Mouse (Mus musculus): ENCODE results near the gene Lrat. TPM values are rescaled to one million over a fixed set of nuclear protein-coding genes. Genes with fewer than 3 reads are reported as not detected.

The Lrat gene
- polyA plus RNA-seq (2021): not detected

DNA sequence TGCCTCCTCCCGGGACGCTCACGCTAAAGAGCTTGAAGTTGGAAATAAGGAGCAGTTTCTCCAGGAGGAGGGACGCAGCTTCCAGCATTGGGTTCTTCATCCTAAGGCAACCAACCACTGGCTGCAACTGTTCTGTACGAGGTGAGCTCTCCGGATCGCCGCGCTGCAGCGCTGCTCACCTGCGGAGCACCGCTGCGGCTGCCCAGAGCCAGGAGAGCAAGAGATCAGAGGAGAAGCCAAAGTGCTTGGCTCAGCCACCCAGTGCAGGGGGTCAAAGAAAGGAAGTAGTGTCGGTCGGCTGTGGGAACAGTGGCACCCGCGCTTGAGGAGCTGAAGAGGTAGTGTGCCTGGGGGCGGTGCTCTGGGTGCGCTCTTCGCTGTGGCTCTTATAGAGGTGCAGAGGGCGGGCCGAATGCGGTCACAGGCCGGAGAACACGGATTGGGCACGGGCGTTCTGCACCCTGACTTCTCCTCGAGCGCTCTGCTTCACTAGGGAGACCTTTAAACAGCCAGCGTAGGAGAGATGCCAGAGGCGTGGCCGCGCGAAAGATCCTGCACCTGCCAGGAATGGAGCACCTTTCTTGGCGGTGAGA, at the start of gene Lrat:
Lrat (minus strand) TSS at position 361 of the 593 bp plus-strand sequence.
- ATAC-seq: no peak
- no peak for DNase-seq (ENCODE audit: low read depth, low spot score)
- ChIA-PET POLR2A (no interaction called here), CTCF (interaction anchor here (1.3 kb wide), 1 partner anchor 10 kb away, joined by 3 read pairs; no protein-coding TSS in a partner anchor)
- no peak for TF ChIP-seq CTCF (IDR thresholded peaks at IDR 0.05)
- peaks cover 53% of the 10 kb centered on the region for H3K27me3 ChIP-seq
- in situ Hi-C loops (cut with MboI; ENCODE audit: low pct_unique_long_range_greater_than_20kb): no loop called here

DNA sequence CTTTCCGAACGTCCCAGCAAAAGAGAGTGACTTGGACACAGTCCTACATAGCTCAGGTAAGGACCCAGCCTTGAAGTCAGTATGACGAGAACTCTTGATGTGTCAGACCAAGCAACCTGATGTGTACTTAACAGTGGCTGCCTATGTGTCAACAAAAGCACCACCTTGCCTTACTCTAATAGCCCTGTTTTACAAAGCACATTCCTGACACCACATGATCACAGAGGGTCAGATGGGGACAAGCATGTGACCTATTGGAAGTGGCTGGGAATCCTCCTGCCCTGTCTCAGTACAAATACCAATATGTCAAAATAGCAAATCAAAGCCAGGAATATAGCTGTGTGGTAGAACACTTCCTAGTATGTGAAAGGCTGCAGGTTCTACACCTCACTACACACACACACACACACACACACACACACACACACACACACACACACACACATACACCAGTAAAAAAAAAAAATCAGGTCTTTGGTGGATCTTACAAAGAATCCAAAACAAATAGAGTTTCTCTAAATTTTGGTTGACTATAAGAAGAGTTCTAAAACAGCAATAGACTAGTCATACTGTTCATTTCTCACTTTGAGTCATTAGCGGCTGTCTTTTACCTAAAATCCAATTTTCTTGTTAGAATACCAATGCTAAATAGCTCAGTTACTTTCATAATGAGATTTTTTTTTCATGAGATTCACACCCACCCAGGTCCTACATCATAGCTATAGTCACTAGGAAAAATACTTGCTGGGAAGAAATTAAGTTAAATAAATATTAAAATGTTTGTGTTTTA, 48.6 kb upstream of the Lrat start:
- TF ChIP-seq CTCF (IDR thresholded peaks at IDR 0.05): no peak
- H3K27me3 ChIP-seq: peaks cover 20% of the 10 kb centered on the region
- CTCF ChIA-PET: interaction anchor here (1.5 kb wide), 1 partner anchor 10 kb away, joined by 4 read pairs; no protein-coding TSS in a partner anchor
- no peak for ATAC-seq
- in situ Hi-C loops (cut with MboI; ENCODE audit: low pct_unique_long_range_greater_than_20kb): no loop called here
- POLR2A ChIA-PET: no interaction called here
- DNase-seq (ENCODE audit: low read depth, low spot score): no peak

DNA sequence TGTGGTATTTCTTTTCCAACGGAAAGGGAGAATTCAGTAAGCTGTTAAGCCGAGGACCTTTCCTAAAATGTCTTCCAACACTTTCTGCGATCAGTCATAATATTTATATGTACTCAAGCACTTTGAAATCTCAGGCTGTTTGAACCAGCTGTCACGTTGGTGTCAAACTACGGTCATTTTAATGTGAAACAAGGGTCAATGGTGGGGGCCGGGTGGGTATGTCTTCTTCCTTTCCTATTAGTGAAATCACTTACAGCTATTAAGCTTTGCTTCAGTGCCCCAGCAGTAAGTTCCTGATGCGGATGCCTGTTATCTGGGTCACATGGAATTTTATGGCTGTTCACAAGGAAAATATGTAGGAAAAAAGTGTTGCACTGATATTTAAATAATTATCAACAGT, 46.9 kb upstream of the Lrat start:
- ATAC-seq: no peak
- no peak for DNase-seq (ENCODE audit: low read depth, low spot score)
- in situ Hi-C loops (cut with MboI; ENCODE audit: low pct_unique_long_range_greater_than_20kb): no loop called here
- TF ChIP-seq CTCF (IDR thresholded peaks at IDR 0.05): no peak
- CTCF ChIA-PET: interaction anchor here (1.5 kb wide), 1 partner anchor 8 kb away, joined by 4 read pairs; no protein-coding TSS in a partner anchor
- POLR2A ChIA-PET: no interaction called here
- H3K27me3 ChIP-seq: peaks cover 19% of the 10 kb centered on the region

DNA sequence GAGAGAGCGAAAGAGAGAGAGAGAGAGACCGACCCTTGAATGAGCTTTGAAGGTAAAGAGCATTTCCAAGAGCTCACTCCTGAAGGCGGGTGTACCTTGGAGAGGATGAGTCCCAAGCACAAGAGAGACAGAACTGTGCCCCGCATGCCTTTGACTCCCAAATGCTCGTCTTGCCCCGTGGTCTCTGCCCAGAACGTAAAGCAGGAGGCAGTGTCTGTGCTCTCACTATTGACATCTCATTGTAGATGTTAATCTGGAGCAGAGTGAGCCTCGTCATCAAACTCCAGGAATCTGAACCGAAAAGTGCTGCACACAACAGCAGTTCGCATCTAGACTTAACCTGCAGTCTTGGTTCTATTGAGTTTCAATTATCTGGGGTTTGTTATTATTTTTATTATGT, 46.4 kb upstream of the Lrat start:
- CTCF ChIA-PET: no interaction called here
- in situ Hi-C loops (cut with MboI; ENCODE audit: low pct_unique_long_range_greater_than_20kb): no loop called here
- no peak for TF ChIP-seq CTCF (IDR thresholded peaks at IDR 0.05)
- POLR2A ChIA-PET: no interaction called here
- H3K27me3 ChIP-seq: peaks cover 19% of the 10 kb centered on the region
- no peak for DNase-seq (ENCODE audit: low read depth, low spot score)
- no peak for ATAC-seq

DNA sequence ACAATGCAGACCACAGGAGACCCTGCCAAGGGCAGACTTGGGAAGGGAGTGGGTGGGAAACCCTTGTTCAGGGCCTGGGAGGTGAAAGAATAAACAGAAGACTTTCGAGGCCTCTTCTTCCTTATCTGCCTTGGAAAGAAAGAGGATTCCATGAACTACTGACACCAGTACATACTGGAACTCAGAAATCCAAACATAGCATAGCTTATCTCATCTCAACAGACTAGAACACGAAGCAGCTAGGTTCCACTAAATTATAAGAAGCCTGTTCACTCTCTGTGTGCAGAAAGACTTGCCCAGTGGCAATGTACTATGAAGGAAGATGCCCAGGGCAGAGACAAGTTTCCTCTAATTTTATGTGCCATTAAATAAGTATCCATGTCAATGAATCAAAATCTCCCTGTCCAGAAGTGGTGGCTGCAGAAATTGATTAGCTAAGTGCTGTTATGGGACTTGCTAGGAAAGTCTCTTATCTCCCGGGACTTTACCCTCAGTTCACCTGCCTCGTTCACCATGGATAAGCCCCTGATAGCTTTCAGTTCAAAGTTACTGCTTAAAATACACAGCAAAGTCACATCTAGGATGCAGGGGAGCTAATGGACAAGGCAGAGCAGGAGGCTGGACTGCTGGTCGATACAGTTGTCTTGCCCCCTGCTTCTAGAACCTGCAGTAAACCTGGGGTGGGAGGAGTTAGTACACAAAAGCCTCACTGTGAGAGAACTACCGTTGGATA, 42.8 kb upstream of the Lrat start:
- DNase-seq (ENCODE audit: low read depth, low spot score): no peak
- CTCF ChIA-PET: no interaction called here

DNA sequence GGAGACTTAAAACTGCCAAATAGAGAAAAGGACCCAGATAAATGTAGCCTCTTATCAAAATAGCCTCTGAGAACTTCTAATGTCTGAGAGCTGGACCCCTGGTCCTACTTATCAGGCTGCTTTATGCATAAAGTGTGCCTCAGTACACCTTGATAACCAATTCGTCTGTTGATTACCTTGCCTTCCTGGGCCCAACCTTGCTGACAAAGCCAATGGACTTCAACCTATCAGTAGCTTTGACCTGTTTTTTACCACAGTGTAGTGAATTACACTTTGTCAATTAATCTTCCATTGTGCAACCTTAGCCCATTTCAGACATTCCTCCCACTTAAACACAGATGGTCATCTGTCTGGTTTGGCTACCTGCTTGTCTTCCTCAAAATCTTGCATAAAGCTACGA, 24.1 kb upstream of the Lrat start:
- DNase-seq (ENCODE audit: low read depth, low spot score) (no peak), ATAC-seq (no peak)
- peaks cover 12% of the 10 kb centered on the region for H3K27me3 ChIP-seq
- in situ Hi-C loops (cut with MboI; ENCODE audit: low pct_unique_long_range_greater_than_20kb): no loop called here
- CTCF ChIA-PET: no interaction called here
- POLR2A ChIA-PET: no interaction called here
- TF ChIP-seq CTCF (IDR thresholded peaks at IDR 0.05): no peak

More for the DNA sequence above, 42.8 kb upstream of the Lrat start:
- in situ Hi-C loops (cut with MboI; ENCODE audit: low pct_unique_long_range_greater_than_20kb): no loop called here
- peaks cover 24% of the 10 kb centered on the region for H3K27me3 ChIP-seq
- TF ChIP-seq CTCF (IDR thresholded peaks at IDR 0.05): no peak
- no peak for ATAC-seq
- POLR2A ChIA-PET: no interaction called here

DNA sequence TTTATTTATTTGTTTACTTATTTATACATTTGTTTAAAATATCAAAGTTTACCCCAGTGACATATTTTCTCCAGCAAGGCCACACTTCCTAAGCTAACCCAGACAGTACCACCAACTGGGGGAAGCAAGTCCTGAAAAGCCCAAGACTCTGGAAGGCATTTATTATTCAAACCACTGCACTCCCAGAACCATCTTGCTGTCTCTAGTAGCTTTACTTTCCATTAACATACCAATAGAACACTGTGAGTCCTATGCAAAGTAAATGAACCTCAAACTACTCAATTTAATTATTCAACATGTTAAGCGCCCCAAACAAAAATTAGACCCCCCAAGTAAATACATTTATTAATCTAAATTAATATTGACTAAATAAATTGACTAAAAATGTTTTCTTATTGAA, 11.9 kb upstream of the Lrat start:
- H3K27me3 ChIP-seq: peaks cover 20% of the 10 kb centered on the region
- no peak for TF ChIP-seq CTCF (IDR thresholded peaks at IDR 0.05)
- ChIA-PET POLR2A (no interaction called here), CTCF (no interaction called here)
- ATAC-seq: no peak
- in situ Hi-C loops (cut with MboI; ENCODE audit: low pct_unique_long_range_greater_than_20kb): no loop called here
- DNase-seq (ENCODE audit: low read depth, low spot score): no peak

DNA sequence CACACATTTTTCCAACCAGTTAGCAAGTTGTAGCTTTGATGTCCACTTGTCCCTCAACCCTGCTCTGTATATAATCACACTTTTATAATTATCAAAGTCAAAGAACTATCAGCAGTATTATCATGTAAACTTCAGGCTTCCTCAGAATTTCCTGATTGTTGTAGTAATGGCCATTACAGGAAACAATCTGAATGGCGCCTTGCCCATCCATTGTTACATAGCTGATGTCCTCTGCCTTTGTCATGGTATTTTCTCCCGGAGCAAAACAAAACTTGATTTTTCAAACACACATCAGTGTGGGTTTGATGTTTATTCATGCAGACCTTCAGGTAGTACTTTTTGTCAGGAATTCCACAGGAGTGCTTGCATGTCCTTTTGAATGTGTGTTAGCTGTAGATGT, 4.9 kb upstream of the Lrat start:
- no peak for DNase-seq (ENCODE audit: low read depth, low spot score)
- TF ChIP-seq CTCF (IDR thresholded peaks at IDR 0.05): no peak
- in situ Hi-C loops (cut with MboI; ENCODE audit: low pct_unique_long_range_greater_than_20kb): no loop called here
- CTCF ChIA-PET: interaction anchor here (1.0 kb wide), 1 partner anchor 11 kb away, joined by 3 read pairs; no protein-coding TSS in a partner anchor
- peaks cover 52% of the 10 kb centered on the region for H3K27me3 ChIP-seq
- POLR2A ChIA-PET: no interaction called here
- no peak for ATAC-seq

DNA sequence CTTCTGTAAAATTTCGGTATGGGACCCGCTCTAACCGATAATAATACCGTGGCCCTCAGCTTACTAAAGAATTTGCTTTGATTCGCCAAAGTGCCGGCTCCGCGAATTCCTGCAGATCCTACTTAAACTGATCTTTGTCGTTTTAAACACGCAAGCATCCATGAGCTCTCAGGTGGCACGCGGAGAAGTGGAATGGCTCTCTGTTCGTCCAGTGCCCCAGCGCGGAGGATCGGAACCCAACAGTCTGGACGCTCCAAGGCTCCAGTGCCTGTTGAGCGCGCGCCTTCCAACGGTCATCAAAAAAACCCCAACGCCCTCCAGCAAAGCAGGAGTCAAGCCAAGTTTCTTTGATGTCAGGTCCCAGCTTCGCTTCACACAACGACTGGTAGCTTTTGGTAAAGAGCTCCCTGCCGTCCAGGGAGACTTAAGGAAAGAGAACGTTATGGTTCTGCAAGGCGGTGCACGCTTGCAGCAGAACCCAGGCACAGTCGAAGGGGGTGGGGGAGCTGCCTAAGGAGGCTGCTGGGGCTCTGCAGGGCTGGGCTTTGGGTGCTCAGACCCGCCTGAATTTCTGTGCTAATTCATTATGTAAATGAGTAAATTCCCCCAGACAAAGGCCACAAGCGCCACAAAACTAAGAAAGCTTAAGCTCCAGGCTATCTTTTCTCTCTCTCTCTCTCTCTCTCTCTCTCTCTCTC, 587 bp upstream of the Lrat start:
- ATAC-seq (no peak), DNase-seq (ENCODE audit: low read depth, low spot score) (no peak)
- POLR2A ChIA-PET: no interaction called here
- in situ Hi-C loops (cut with MboI; ENCODE audit: low pct_unique_long_range_greater_than_20kb): no loop called here
- no peak for TF ChIP-seq CTCF (IDR thresholded peaks at IDR 0.05)
- CTCF ChIA-PET: interaction anchor here (1.3 kb wide), 1 partner anchor 9 kb away, joined by 3 read pairs; no protein-coding TSS in a partner anchor
- H3K27me3 ChIP-seq: peaks cover 54% of the 10 kb centered on the region

DNA sequence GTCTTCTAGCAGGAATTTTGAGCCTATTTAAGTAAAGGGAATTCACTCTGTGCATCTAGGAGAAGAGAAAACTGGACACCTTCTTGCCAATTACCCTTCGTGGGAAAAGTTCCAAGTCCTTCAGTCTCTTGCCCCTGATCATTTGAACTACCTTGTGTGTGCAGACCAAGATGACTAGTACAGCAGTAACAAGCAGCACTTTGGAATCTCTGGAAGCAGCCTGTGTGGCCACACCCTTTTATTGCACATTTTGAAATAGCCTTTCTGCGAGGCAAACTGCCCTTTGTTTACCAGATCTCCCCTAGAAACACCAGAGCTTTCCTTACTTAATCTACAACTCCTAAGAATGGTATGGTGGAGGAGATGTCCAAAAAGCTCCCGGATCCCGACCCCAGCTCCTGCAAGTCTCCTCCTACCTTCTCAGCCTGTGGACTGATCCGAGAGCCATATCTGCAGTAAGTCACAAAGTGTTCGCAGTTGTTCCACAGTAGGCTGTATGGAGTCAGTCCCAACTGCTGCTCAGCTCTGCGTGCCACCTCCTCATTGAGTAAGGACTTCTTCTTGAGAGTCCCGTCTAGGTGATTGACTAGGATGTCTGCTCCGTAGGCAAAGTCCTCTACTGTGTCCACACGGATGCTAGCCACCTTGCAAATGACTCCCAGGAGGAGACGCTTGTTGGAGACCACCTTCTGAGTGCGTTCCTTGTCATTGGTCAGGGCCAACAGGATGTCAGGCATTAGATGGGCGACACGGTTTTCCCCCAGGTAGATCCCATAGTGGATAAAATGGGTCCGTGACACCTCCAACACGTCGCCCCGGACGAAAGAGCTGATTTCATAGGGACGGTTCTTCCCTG, 788 bp downstream of the Lrat start:
- ChIA-PET CTCF (interaction anchor here (1.3 kb wide), 2 partner anchors 11 kb away, joined by 3 read pairs; no protein-coding TSS in a partner anchor), POLR2A (no interaction called here)
- no peak for TF ChIP-seq CTCF (IDR thresholded peaks at IDR 0.05)
- H3K27me3 ChIP-seq: peaks cover 46% of the 10 kb centered on the region
- ATAC-seq (no peak), DNase-seq (ENCODE audit: low read depth, low spot score) (no peak)
- in situ Hi-C loops (cut with MboI; ENCODE audit: low pct_unique_long_range_greater_than_20kb): no loop called here

Data from Patski (cell line).